8 mouse cellular contexts compared by ENCODE assay signal in the genomic region with DNA sequence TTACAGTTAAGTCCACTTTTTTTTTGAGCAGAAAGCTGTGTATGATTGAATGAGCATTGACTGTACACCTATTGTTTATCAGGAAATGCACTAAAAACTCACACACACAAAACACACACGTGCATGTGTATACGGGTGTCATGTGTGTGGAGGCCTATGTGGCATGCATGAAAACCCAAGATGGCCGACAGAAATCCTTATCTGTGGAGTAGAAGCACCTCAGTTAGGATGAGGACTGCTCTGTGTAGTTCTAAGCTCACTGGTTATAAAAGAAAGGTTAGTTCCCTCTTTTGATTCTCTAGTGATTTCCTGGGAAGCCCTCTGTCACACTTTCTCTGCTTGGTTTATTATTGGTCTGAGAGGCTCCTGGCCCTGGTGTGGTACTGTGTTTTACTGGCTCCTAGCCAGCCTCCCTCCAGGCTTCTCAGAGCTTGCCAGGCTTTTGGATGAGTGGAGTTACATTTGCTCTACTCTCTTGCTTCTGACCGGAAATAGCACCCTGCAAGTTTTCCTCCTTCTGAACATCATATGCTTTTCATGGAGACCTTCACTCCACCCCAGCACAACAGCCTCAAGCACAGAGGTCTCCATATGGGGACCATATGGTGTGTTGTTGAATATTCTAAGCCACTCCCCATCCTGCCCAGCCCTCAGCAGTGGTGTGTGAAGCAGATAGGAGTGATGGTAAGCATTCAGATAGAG. TPM values are rescaled to one million over a fixed set of nuclear protein-coding genes. Genes with fewer than 3 reads are reported as not detected.
DNase-seq lines count a peak whose midpoint lies in the region; ATAC-seq and TF ChIP-seq lines count a peak whose summit lies in the region.
"Had no signal": no experiment of that assay in that cellular context is flagged by ENCODE, and none has a peak within 500 bp of the region (broad histone marks: within the 10 kb centered on the region; RNA-seq: fewer than 3 reads in every experiment).

No protein-coding gene starts in this region.

- H3K27ac ChIP-seq in lung, embryonic 15.5 days = peak overlapping the region; percentile 47
- H3K27ac ChIP-seq in hindbrain, embryonic 11.5 days (ENCODE audit: low read depth, low read length) = peak overlapping the region; percentile 24; the same call in 1 of the 2 replicates
- no peak overlapping the region for H3K27ac ChIP-seq in liver, postnatal 0 days (ENCODE audit: low read depth)
- H3K27ac ChIP-seq in liver, embryonic 12.5 days = no peak overlapping the region
- H3K27ac ChIP-seq: liver, embryonic 13.5 days had no signal

- no peaks in the 10 kb centered on the region for H3K9me3 ChIP-seq in lung, embryonic 15.5 days
- H3K9me3 ChIP-seq in hindbrain, embryonic 11.5 days (ENCODE audit: control insufficient read depth, low read length) = no peaks in the 10 kb centered on the region
- H3K9me3 ChIP-seq in liver, postnatal 0 days (ENCODE audit: low read length) = no peaks in the 10 kb centered on the region
- H3K9me3 ChIP-seq in liver, embryonic 12.5 days (replicated peaks) = no peaks in the 10 kb centered on the region
- H3K9me3 ChIP-seq: liver, embryonic 13.5 days had no signal

- no peaks in the 10 kb centered on the region for H3K27me3 ChIP-seq in lung, embryonic 15.5 days
- H3K27me3 ChIP-seq in hindbrain, embryonic 11.5 days (ENCODE audit: control insufficient read depth, insufficient read depth, low read length) = no peaks in the 10 kb centered on the region
- H3K27me3 ChIP-seq in liver, postnatal 0 days (ENCODE audit: insufficient read depth, low read length) = no peaks in the 10 kb centered on the region
- no peaks in the 10 kb centered on the region for H3K27me3 ChIP-seq in liver, embryonic 12.5 days (replicated peaks)
- H3K27me3 ChIP-seq: liver, embryonic 13.5 days had no signal

- no peak for TF ChIP-seq EP300 in liver, postnatal 0 days (IDR thresholded peaks at IDR 0.05; ENCODE audit: low read depth)

- ATAC-seq in lung, embryonic 15.5 days (ENCODE audit: borderline replicate concordance, extremely low read depth, low FRiP score, low TSS enrichment) = peak; percentile 85
- ATAC-seq in hindbrain, embryonic 11.5 days (ENCODE audit: low FRiP score) = no peak
- no peak for ATAC-seq in liver, postnatal 0 days
- ATAC-seq in liver, embryonic 12.5 days = no peak

- no peak overlapping the region for H3K4me3 ChIP-seq in lung, embryonic 15.5 days
- no peak overlapping the region for H3K4me3 ChIP-seq in hindbrain, embryonic 11.5 days (ENCODE audit: low read depth, low read length)
- H3K4me3 ChIP-seq in liver, postnatal 0 days (ENCODE audit: low read depth, low read length) = no peak overlapping the region
- H3K4me3 ChIP-seq in liver, embryonic 12.5 days = no peak overlapping the region
- H3K4me3 ChIP-seq: liver, embryonic 13.5 days had no signal

- no peaks in the 10 kb centered on the region for H3K36me3 ChIP-seq in lung, embryonic 15.5 days
- H3K36me3 ChIP-seq in hindbrain, embryonic 11.5 days (ENCODE audit: control insufficient read depth, insufficient read depth, low read length) = no peaks in the 10 kb centered on the region
- no peaks in the 10 kb centered on the region for H3K36me3 ChIP-seq in liver, postnatal 0 days (replicated peaks; ENCODE audit: insufficient read depth, low read length)
- H3K36me3 ChIP-seq in liver, embryonic 12.5 days = no peaks in the 10 kb centered on the region
- H3K36me3 ChIP-seq: liver, embryonic 13.5 days had no signal

- H3K4me2 ChIP-seq in lung, embryonic 15.5 days = no peak overlapping the region
- H3K4me2 ChIP-seq in hindbrain, embryonic 11.5 days (replicated peaks; ENCODE audit: low read depth, low read length) = no peak overlapping the region
- no peak overlapping the region for H3K4me2 ChIP-seq in liver, postnatal 0 days (ENCODE audit: low read depth, low read length)
- H3K4me2 ChIP-seq in liver, embryonic 12.5 days = no peak overlapping the region
- H3K4me2 ChIP-seq: liver, embryonic 13.5 days had no signal

- WGBS in lung, embryonic 15.5 days = 61% methylated on average over 4 of the region's 4 CpGs
- 86% methylated on average over 4 of the region's 4 CpGs for WGBS in hindbrain, embryonic 11.5 days
- WGBS in liver, postnatal 0 days (ENCODE audit: insufficient replicate concordance) = 67% methylated on average over 4 of the region's 4 CpGs
- WGBS in liver, embryonic 12.5 days (ENCODE audit: insufficient replicate concordance) = 67% methylated on average over 4 of the region's 4 CpGs

- no peak overlapping the region for H3K9ac ChIP-seq in lung, embryonic 15.5 days
- H3K9ac ChIP-seq in hindbrain, embryonic 11.5 days (ENCODE audit: low read depth, low read length) = no peak overlapping the region
- H3K9ac ChIP-seq in liver, postnatal 0 days (replicated peaks) = no peak overlapping the region
- H3K9ac ChIP-seq in liver, embryonic 12.5 days = no peak overlapping the region
- H3K9ac ChIP-seq: liver, embryonic 13.5 days had no signal

- DNase-seq in lung, postnatal 4 days = no peak
- DNase-seq in cerebellum, postnatal 25 days = peak; percentile 97
- DNase-seq in hindbrain, embryonic 11.5 days (ENCODE audit: low spot score) = peak; percentile 30
- DNase-seq in right cerebral cortex, postnatal 10 days (ENCODE audit: low spot score in 2 of 2) = peak; percentile 52 to 56
- no peak for DNase-seq in liver, postnatal 0 days
- DNase-seq: liver, embryonic 13.5 days had no signal

- TF ChIP-seq CTCF in liver, postnatal 0 days (IDR thresholded peaks at IDR 0.05; ENCODE audit: low read depth) = no peak

- H3K4me1 ChIP-seq in lung, embryonic 15.5 days = peaks cover 19% of the 10 kb centered on the region
- no peaks in the 10 kb centered on the region for H3K4me1 ChIP-seq in hindbrain, embryonic 11.5 days (replicated peaks; ENCODE audit: control insufficient read depth, insufficient read depth, low read length)
- H3K4me1 ChIP-seq in liver, postnatal 0 days (ENCODE audit: insufficient read depth) = no peaks in the 10 kb centered on the region
- H3K4me1 ChIP-seq in liver, embryonic 12.5 days = no peaks in the 10 kb centered on the region
- H3K4me1 ChIP-seq: liver, embryonic 13.5 days had no signal

RNA-seq across cellular contexts. Expression of a gene that starts 48.6 kb away (rescaled TPM):
- 10.7 and 11.1 TPM in 2 replicates for polyA plus RNA-seq in lung, embryonic 15.5 days (2015; fragmentation: Nextera tagmentation; extraction: Ambion mirVana)
- 23.5 and 26.8 TPM in 2 replicates for polyA plus RNA-seq in hindbrain, embryonic 11.5 days (2014; fragmentation: Nextera tagmentation; extraction: Ambion mirVana)
- polyA plus RNA-seq in liver, postnatal 0 days (2015; fragmentation: Nextera tagmentation; extraction: Ambion mirVana) = 0.05 TPM in 1 of 2 replicates, not detected in the other
- 0.53 and 0.70 TPM in 2 replicates for polyA plus RNA-seq in liver, embryonic 12.5 days (2016; fragmentation: Nextera tagmentation; extraction: Ambion mirVana)

Comparison
In these comparisons a context has a peak if more than half of its experiments do, and no peak if none do; other contexts are left out.
1. H3K27ac ChIP-seq: peak in lung, embryonic 15.5 days (single experiment) and hindbrain, embryonic 11.5 days (single experiment); none in liver, postnatal 0 days (single experiment) and liver, embryonic 12.5 days (single experiment).
2. DNase-seq: peak in cerebellum, postnatal 25 days (2 of 2), hindbrain, embryonic 11.5 days (single experiment) and right cerebral cortex, postnatal 10 days (2 of 2); none in lung, postnatal 4 days (0 of 2) and liver, postnatal 0 days (single experiment).